Mouse (Mus musculus): Measurements from ENCODE around the gene Gpatch4. TPM values are rescaled to one million over a fixed set of nuclear protein-coding genes. Genes with fewer than 3 reads are reported as not detected.

Gpatch4 gene
- total and polyA plus RNA-seq, 3 experiments, result 21.6 to 128 (median 49.1) TPM

- H3K27me3 ChIP-seq (replicated peaks), result no peaks in the 10 kb centered on the region
- H3K79me2 ChIP-seq (replicated peaks; ENCODE audit: control insufficient read depth, extremely low read depth, insufficient read depth, poor library complexity, severe bottlenecking), result no peaks in the 10 kb centered on the region
- H3K9ac ChIP-seq (ENCODE audit: insufficient read depth, low read depth), result no peak overlapping the region
- in situ Hi-C loops (cut with MboI; ENCODE audit: low pct_ligation_motif_present, low pct_unique_long_range_greater_than_20kb, low sequenced_read_pairs), result no loop called here
- peaks cover 3 to 10% of the 10 kb centered on the region in 2 experiments; a peak in 3 of 4 replicates for H3K4me1 ChIP-seq (ENCODE audit: control insufficient read depth in 1 of 2, insufficient read depth in 2 of 2)
- dilution Hi-C loops (cut with MboI; ENCODE audit: extremely low pct_ligation_motif_present, extremely low pct_unique_long_range_greater_than_20kb, low sequenced_read_pairs), result no loop called here
- H3K4me2 ChIP-seq (ENCODE audit: insufficient read depth, low read depth, poor library complexity, severe bottlenecking), result no peak overlapping the region
- H3K36me3 ChIP-seq (replicated peaks in 1 of 2; ENCODE audit: control insufficient read depth in 1 of 2, insufficient read depth in 1 of 2, low read length in 1 of 2), result peaks cover 43 to 89% of the 10 kb centered on the region in 2 experiments
- DNase-seq (ENCODE audit: extremely low read depth), result no peak
- H3K27ac ChIP-seq (ENCODE audit: insufficient read depth, low read depth), result no peak overlapping the region
- no peaks in the 10 kb centered on the region for H3K9me3 ChIP-seq (replicated peaks; ENCODE audit: low read length)
- no peak for TF ChIP-seq UBTF (IDR thresholded peaks at IDR 0.05; ENCODE audit: low read depth, low read length)
- TF ChIP-seq MAZ (IDR thresholded peaks at IDR 0.05; ENCODE audit: low read depth, low read length), result no peak
- no peak overlapping the region for H3K4me3 ChIP-seq (replicated peaks in 1 of 3; ENCODE audit: low read depth in 2 of 3, low read length in 2 of 3, poor library complexity in 1 of 3)
Observed at GRCm38 (mm10) chr3:88090616-88091015, 47.7 kb downstream of the Gpatch4 start.

- Histone ChIP-seq H3K27me3 (replicated peaks) (no peaks in the 10 kb centered on the region), H3K4me2 (ENCODE audit: insufficient read depth, low read depth, poor library complexity, severe bottlenecking) (no peak overlapping the region), H3K79me2 (replicated peaks; ENCODE audit: control insufficient read depth, extremely low read depth, insufficient read depth, poor library complexity, severe bottlenecking) (no peaks in the 10 kb centered on the region), H3K4me3 (replicated peaks in 1 of 3; ENCODE audit: low read depth in 2 of 3, low read length in 2 of 3, poor library complexity in 1 of 3) (no peak overlapping the region), H3K9ac (ENCODE audit: insufficient read depth, low read depth) (no peak overlapping the region), H3K27ac (ENCODE audit: insufficient read depth, low read depth) (no peak overlapping the region), H3K9me3 (replicated peaks; ENCODE audit: low read length) (no peaks in the 10 kb centered on the region), H3K4me1 (ENCODE audit: control insufficient read depth in 1 of 2, insufficient read depth in 2 of 2) (peaks cover 0 to 13% of the 10 kb centered on the region in 2 experiments; a peak in 1 of 4 replicates), H3K36me3 (replicated peaks in 1 of 2; ENCODE audit: control insufficient read depth in 1 of 2, insufficient read depth in 1 of 2, low read length in 1 of 2) (peaks cover 55 to 95% of the 10 kb centered on the region in 2 experiments)
- no peak for DNase-seq (ENCODE audit: extremely low read depth)
- TF ChIP-seq JUN (IDR thresholded peaks at IDR 0.05; ENCODE audit: insufficient read depth, low read depth, low read length) (no peak), NRF1 (IDR thresholded peaks at IDR 0.05; ENCODE audit: low read depth, low read length) (no peak), PAX5 (IDR thresholded peaks at IDR 0.05; ENCODE audit: low read length) (no peak), USF1 (IDR thresholded peaks at IDR 0.05; ENCODE audit: low read depth, low read length) (no peak), BHLHE40 (IDR thresholded peaks at IDR 0.05; ENCODE audit: low read depth, low read length) (no peak), TCF12 (IDR thresholded peaks at IDR 0.05; ENCODE audit: low read depth, low read length) (no peak), IRF4 (IDR thresholded peaks at IDR 0.05; ENCODE audit: low read depth, low read length) (no peak), UBTF (IDR thresholded peaks at IDR 0.05; ENCODE audit: low read depth, low read length) (no peak), ZKSCAN1 (IDR thresholded peaks at IDR 0.05; ENCODE audit: borderline replicate concordance, low read depth, low read length) (no peak)
- dilution Hi-C loops (cut with MboI; ENCODE audit: extremely low pct_ligation_motif_present, extremely low pct_unique_long_range_greater_than_20kb, low sequenced_read_pairs) (no loop called here), in situ Hi-C loops (cut with MboI; ENCODE audit: low pct_ligation_motif_present, low pct_unique_long_range_greater_than_20kb, low sequenced_read_pairs) (no loop called here)
Observed at GRCm38 (mm10) chr3:88094126-88094525, 51.2 kb downstream of the Gpatch4 start.

- Histone ChIP-seq H3K27me3 (replicated peaks) (no peaks in the 10 kb centered on the region), H3K36me3 (replicated peaks in 1 of 2; ENCODE audit: control insufficient read depth in 1 of 2, insufficient read depth in 1 of 2, low read length in 1 of 2) (peaks cover 57 to 91% of the 10 kb centered on the region in 2 experiments), H3K4me3 (replicated peaks in 1 of 3; ENCODE audit: low read depth in 2 of 3, low read length in 2 of 3, poor library complexity in 1 of 3) (no peak overlapping the region), H3K27ac (ENCODE audit: insufficient read depth, low read depth) (no peak overlapping the region), H3K9me3 (replicated peaks; ENCODE audit: low read length) (no peaks in the 10 kb centered on the region), H3K4me2 (ENCODE audit: insufficient read depth, low read depth, poor library complexity, severe bottlenecking) (no peak overlapping the region), H3K79me2 (replicated peaks; ENCODE audit: control insufficient read depth, extremely low read depth, insufficient read depth, poor library complexity, severe bottlenecking) (no peaks in the 10 kb centered on the region), H3K4me1 (ENCODE audit: control insufficient read depth in 1 of 2, insufficient read depth in 2 of 2) (peaks cover 0 to 13% of the 10 kb centered on the region in 2 experiments; a peak in 1 of 4 replicates), H3K9ac (ENCODE audit: insufficient read depth, low read depth) (no peak overlapping the region)
- no peak for TF ChIP-seq ELF1 (IDR thresholded peaks at IDR 0.05; ENCODE audit: low read depth, low read length)
- no peak for TF ChIP-seq EP300 (IDR thresholded peaks at IDR 0.05; ENCODE audit: low read length)
- TF ChIP-seq POLR2AphosphoS2 (IDR thresholded peaks at IDR 0.05; ENCODE audit: low read depth, low read length), result no peak
- no peak for TF ChIP-seq KAT2A (IDR thresholded peaks at IDR 0.05; ENCODE audit: insufficient replicate concordance, low read length)
- in situ Hi-C loops (cut with MboI; ENCODE audit: low pct_ligation_motif_present, low pct_unique_long_range_greater_than_20kb, low sequenced_read_pairs) (no loop called here), dilution Hi-C loops (cut with MboI; ENCODE audit: extremely low pct_ligation_motif_present, extremely low pct_unique_long_range_greater_than_20kb, low sequenced_read_pairs) (no loop called here)
- DNase-seq (ENCODE audit: extremely low read depth), result no peak
Observed at GRCm38 (mm10) chr3:88097666-88098065, 54.8 kb downstream of the Gpatch4 start.
